Mouse (Mus musculus) liver, adult 2 months (tissue): ENCODE results near the gene Txnrd2.

Source experiments
- CTCF ChIP-seq: fragments of 200-500 bp; IDR thresholded peaks from 2 replicates; pipeline ENCODE4 v1.5.1; 2011; ENCODE audit warnings: low read depth, low read length, control low read depth
- POLR2A ChIP-seq: fragments of 200-500 bp; IDR thresholded peaks from 2 replicates; pipeline ENCODE4 v1.6.1; 2011; ENCODE audit warnings: low read length, control low read depth; ENCODE audit not compliant: insufficient read depth; ENCODE audit errors: extremely low read depth

GRCm38 (mm10) chr16:18396791-18397621, 29.2 kb upstream of the Txnrd2 start:
- TF ChIP-seq CTCF, result no peak
- TF ChIP-seq POLR2A, result no peak
